Mouse (Mus musculus) intestine, embryonic 16.5 days (tissue): ENCODE measurements at regions not wholly inside any gene's neighbourhood (a gene's known extent, or its start where the extent isn't known, plus 50 kb on each side); places are given as distances from the start of the nearest gene placed in this dataset.

Experiments used
- ATAC-seq: fragments of 200-750 bp; cut with Nextera tagmentation; 2 replicates; pipeline ENCODE4 v1.8.0; 2017; ENCODE audit warnings: moderate TSS enrichment, moderate library complexity
- H3K27ac ChIP-seq: fragments of 300-500 bp; sonication (generic); 2 replicates; pipeline ENCODE4 v1.5.1; 2014; ENCODE audit warnings: mild to moderate bottlenecking, low read length
- H3K27me3 ChIP-seq: fragments of 300-500 bp; sonication (generic); replicated peaks from 2 replicates; pipeline ENCODE4 v1.6.1; 2014; ENCODE audit warnings: low read length, control low read depth, mixed read lengths; ENCODE audit not compliant: control insufficient read depth, insufficient read depth
- H3K36me3 ChIP-seq: fragments of 300-500 bp; sonication (generic); 2 replicates; pipeline ENCODE4 v1.6.1; 2014; ENCODE audit warnings: low read length, control low read depth; ENCODE audit not compliant: control insufficient read depth, insufficient read depth
- H3K4me1 ChIP-seq: fragments of 300-500 bp; sonication (generic); 2 replicates; pipeline ENCODE4 v1.6.1; 2014; ENCODE audit warnings: low read length, control low read depth, mixed read lengths; ENCODE audit not compliant: control insufficient read depth, insufficient read depth
- H3K4me2 ChIP-seq: fragments of 300-500 bp; sonication (generic); 2 replicates; pipeline ENCODE4 v1.6.1; 2014; ENCODE audit warnings: low read depth, low read length, control low read depth
- H3K4me3 ChIP-seq: fragments of 300-500 bp; sonication (generic); 2 replicates; pipeline ENCODE4 v1.5.1; 2014; ENCODE audit warnings: mild to moderate bottlenecking, low read length
- H3K9ac ChIP-seq: fragments of 300-500 bp; sonication (generic); 2 replicates; pipeline ENCODE4 v1.6.1; 2014; ENCODE audit warnings: low read depth, low read length
- H3K9me3 ChIP-seq: fragments of 300-500 bp; sonication (generic); 2 replicates; pipeline ENCODE4 v1.6.1; 2016; ENCODE audit warnings: low read length, control low read depth; ENCODE audit not compliant: control insufficient read depth
- WGBS: fragments of 180-500 bp; shearing (Covaris S2); extraction: QIAGEN DNeasy Blood & Tissue Kit; methylation state at CpG from one replicate; pipeline ENCODE4 v1.1.7; 2014; 5-methylcytosine and 5-hydroxymethylcytosine counted together

GRCm38 (mm10) chr9:120765292-120765691, 163.7 kb upstream of the Ctnnb1 start:
- H3K27ac ChIP-seq: no peak overlapping the region
- H3K4me3 ChIP-seq: no peak overlapping the region
- ATAC-seq: no peak
- no peak overlapping the region for H3K9ac ChIP-seq
- WGBS: 68% methylated on average over 4 of the region's 4 CpGs
- H3K9me3 ChIP-seq: no peaks in the 10 kb centered on the region
- H3K4me2 ChIP-seq: no peak overlapping the region
- no peaks in the 10 kb centered on the region for H3K27me3 ChIP-seq
- peaks cover 28% of the 10 kb centered on the region for H3K4me1 ChIP-seq
- H3K36me3 ChIP-seq: no peaks in the 10 kb centered on the region

DNA sequence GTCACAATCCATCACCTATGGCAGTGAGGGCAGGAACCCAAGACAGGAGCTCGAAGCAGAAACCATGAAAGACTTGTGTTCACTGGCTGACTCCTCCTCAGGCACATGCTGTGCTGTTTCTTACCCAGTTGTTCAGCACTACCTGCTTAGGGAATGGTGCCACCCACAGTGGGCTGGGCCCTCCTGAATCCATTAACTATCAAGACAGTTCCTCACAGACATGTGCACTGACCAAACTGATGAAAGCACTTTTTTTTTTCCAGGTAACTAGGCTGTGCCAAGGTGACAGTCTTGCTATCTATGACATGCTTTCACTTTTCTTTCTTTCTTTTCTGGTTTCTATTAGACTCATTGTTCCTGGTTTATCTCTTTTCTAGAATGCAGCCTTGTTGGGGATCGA, 162.1 kb upstream of the Ctnnb1 start:
- H3K4me1 ChIP-seq: peaks cover 42% of the 10 kb centered on the region

DNA sequence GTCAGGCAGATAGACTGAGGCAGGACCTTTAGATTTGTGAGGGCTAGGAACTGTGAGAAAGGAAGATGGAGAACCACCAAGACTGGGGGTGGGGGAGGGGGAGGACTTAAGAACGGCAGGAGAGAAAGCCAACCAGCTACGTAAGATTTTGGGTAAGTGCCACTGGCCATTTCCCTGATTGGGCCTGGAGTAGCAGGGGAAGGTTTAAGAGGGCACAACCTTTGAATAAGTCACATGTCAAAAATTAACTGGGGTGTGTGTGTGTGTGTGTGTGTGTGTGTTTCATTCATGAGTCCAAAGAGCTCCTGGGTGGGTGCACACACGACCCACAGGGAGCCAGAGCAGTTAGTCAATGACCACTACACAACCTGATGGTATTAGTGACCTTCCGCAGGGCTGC, 161.6 kb upstream of the Ctnnb1 start:
- Histone ChIP-seq H3K4me1 (peaks cover 47% of the 10 kb centered on the region), H3K36me3 (no peaks in the 10 kb centered on the region), H3K9me3 (no peaks in the 10 kb centered on the region), H3K4me3 (no peak overlapping the region), H3K4me2 (no peak overlapping the region), H3K27me3 (no peaks in the 10 kb centered on the region), H3K27ac (no peak overlapping the region), H3K9ac (no peak overlapping the region)
- 93% methylated on average over 4 of the region's 4 CpGs for WGBS
- no peak for ATAC-seq

More for the DNA sequence above, 162.1 kb upstream of the Ctnnb1 start:
- Histone ChIP-seq H3K27me3 (no peaks in the 10 kb centered on the region), H3K27ac (no peak overlapping the region), H3K4me2 (no peak overlapping the region), H3K4me3 (no peak overlapping the region), H3K9me3 (no peaks in the 10 kb centered on the region), H3K9ac (no peak overlapping the region), H3K36me3 (no peaks in the 10 kb centered on the region)
- no peak for ATAC-seq
- WGBS: 71% methylated on average over 2 of the region's 2 CpGs

GRCm38 (mm10) chr9:120769056-120769455, 160.0 kb upstream of the Ctnnb1 start:
- Histone ChIP-seq H3K27ac (no peak overlapping the region), H3K9me3 (no peaks in the 10 kb centered on the region), H3K4me1 (peaks cover 46% of the 10 kb centered on the region), H3K4me2 (no peak overlapping the region), H3K9ac (no peak overlapping the region), H3K4me3 (no peak overlapping the region), H3K27me3 (no peaks in the 10 kb centered on the region), H3K36me3 (no peaks in the 10 kb centered on the region)
- 68% methylated on average over 8 of the region's 8 CpGs for WGBS
- no peak for ATAC-seq

GRCm38 (mm10) chr9:120769679-120770078, 159.3 kb upstream of the Ctnnb1 start:
- H3K27ac ChIP-seq: no peak overlapping the region
- H3K4me2 ChIP-seq: no peak overlapping the region
- peaks cover 41% of the 10 kb centered on the region for H3K4me1 ChIP-seq
- no peak overlapping the region for H3K9ac ChIP-seq
- no peak for ATAC-seq
- 40% methylated on average over 7 of the region's 7 CpGs for WGBS
- no peaks in the 10 kb centered on the region for H3K27me3 ChIP-seq
- no peak overlapping the region for H3K4me3 ChIP-seq
- H3K36me3 ChIP-seq: no peaks in the 10 kb centered on the region
- no peaks in the 10 kb centered on the region for H3K9me3 ChIP-seq

DNA sequence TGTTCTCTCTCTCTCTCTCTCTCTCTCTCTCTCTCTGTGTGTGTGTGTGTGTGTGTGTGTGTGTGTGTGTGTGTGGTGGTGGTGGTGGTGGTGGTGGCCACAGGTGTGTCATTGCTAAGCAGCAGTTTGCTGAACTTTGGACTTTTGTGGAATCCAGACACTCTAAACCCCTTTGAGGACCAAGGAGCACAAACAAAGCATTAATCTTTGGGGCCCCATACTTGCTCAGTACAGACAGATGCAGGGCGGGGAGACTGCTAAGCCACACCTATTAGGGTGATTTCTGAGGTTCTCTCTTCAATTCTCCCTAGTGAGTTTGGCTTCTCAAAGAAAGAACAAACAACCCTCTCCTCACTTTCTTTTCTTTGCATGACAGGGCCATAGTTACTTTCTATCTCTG, 158.1 kb upstream of the Ctnnb1 start:
- Histone ChIP-seq H3K36me3 (no peaks in the 10 kb centered on the region), H3K27ac (peak overlapping the region; percentile 87), H3K27me3 (no peaks in the 10 kb centered on the region), H3K9ac (no peak overlapping the region), H3K4me3 (no peak overlapping the region), H3K4me1 (peaks cover 44% of the 10 kb centered on the region), H3K9me3 (no peaks in the 10 kb centered on the region), H3K4me2 (peak overlapping the region; percentile 11; the same call in 1 of the 2 replicates)
- 20% methylated on average over 1 of the region's 1 CpGs for WGBS
- ATAC-seq: peak; percentile 95

DNA sequence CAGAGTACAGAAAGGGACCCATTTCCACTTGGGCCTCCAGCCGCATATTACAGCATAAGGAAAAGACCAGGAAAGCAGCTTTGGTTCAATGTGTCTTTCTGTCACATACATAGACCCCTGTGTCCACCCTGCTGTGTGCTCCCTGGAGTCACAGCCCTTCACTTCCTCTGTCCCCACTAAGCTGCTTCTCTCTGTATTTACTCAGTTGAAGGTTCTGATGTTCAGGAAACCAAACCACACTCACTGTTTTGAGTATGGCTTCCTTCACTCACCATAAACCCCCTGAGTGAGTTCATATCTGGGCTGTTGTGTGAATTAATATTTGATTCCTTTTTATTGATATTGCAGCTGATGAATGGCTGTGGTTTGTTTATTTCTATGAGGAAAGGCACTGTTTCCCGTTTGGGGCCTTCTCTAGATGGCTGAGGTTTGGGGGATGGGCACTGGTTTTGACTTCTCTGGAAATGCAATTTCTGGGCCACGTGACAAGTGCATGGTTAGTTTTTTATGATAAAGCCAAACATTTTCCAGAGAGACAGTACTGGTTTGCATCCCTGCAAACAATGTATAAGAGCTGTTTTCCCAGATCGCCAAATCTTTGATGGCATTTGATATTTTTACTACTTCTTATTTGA, 157.0 kb upstream of the Ctnnb1 start:
- H3K27ac ChIP-seq: peak overlapping the region; percentile 87
- ATAC-seq: no peak

DNA sequence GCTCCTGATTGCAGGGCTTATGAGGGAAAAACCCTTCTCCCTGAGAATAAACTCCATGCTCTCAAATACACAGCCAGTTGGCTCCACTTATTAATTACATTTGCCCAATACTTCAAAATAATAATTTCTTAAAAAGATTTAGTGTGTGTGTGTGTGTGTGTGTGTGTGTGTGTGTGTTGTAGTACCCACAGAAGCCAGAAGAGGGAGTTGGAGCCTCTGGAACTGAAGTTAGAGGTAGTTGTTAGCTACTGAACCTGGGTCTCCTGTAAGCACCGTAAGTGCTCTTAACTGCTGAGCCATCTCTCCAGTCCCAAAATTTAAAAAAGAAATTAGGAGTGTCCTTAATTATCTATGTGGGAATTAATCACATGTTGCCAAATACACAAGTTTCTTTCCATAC, 154.8 kb upstream of the Ctnnb1 start:
- Histone ChIP-seq H3K9me3 (no peaks in the 10 kb centered on the region), H3K27ac (no peak overlapping the region), H3K9ac (no peak overlapping the region), H3K4me3 (no peak overlapping the region), H3K36me3 (no peaks in the 10 kb centered on the region), H3K27me3 (no peaks in the 10 kb centered on the region), H3K4me2 (no peak overlapping the region), H3K4me1 (peaks cover 57% of the 10 kb centered on the region)
- WGBS: 93% methylated on average over 1 of the region's 1 CpGs
- no peak for ATAC-seq

More for the DNA sequence above, 157.0 kb upstream of the Ctnnb1 start:
- H3K9ac ChIP-seq: no peak overlapping the region
- no peak overlapping the region for H3K4me2 ChIP-seq
- H3K4me1 ChIP-seq: peaks cover 55% of the 10 kb centered on the region
- no peaks in the 10 kb centered on the region for H3K36me3 ChIP-seq
- no peak overlapping the region for H3K4me3 ChIP-seq
- no peaks in the 10 kb centered on the region for H3K27me3 ChIP-seq
- WGBS: 41% methylated on average over 4 of the region's 4 CpGs
- no peaks in the 10 kb centered on the region for H3K9me3 ChIP-seq

- H3K9ac ChIP-seq: no peak overlapping the region
- H3K4me2 ChIP-seq: no peak overlapping the region
- no peak overlapping the region for H3K27ac ChIP-seq
- peaks cover 52% of the 10 kb centered on the region for H3K4me1 ChIP-seq
- no peaks in the 10 kb centered on the region for H3K9me3 ChIP-seq
- 40% methylated on average over 1 of the region's 1 CpGs for WGBS
- no peaks in the 10 kb centered on the region for H3K36me3 ChIP-seq
- no peaks in the 10 kb centered on the region for H3K27me3 ChIP-seq
- no peak overlapping the region for H3K4me3 ChIP-seq
- no peak for ATAC-seq
Measured at GRCm38 (mm10) chr9:120774772-120775171, 154.2 kb upstream of the Ctnnb1 start.

GRCm38 (mm10) chr9:120775721-120776120, 153.3 kb upstream of the Ctnnb1 start:
- ATAC-seq: no peak
- peak overlapping the region; percentile 91 for H3K27ac ChIP-seq

More at GRCm38 (mm10) chr9:120775721-120776120, 153.3 kb upstream of the Ctnnb1 start:
- H3K4me2 ChIP-seq: no peak overlapping the region
- peaks cover 42% of the 10 kb centered on the region for H3K4me1 ChIP-seq
- H3K27me3 ChIP-seq: no peaks in the 10 kb centered on the region
- 63% methylated on average over 3 of the region's 3 CpGs for WGBS
- no peaks in the 10 kb centered on the region for H3K36me3 ChIP-seq
- no peak overlapping the region for H3K4me3 ChIP-seq
- no peak overlapping the region for H3K9ac ChIP-seq
- no peaks in the 10 kb centered on the region for H3K9me3 ChIP-seq
